Mouse (Mus musculus): ENCODE data around the gene Gnat1. TPM values are rescaled to one million over a fixed set of nuclear protein-coding genes. Genes with fewer than 3 reads are reported as not detected.

The Gnat1 gene
- polyA plus RNA-seq, 1 experiment from 2014 or later, result 1.2 TPM

DNA sequence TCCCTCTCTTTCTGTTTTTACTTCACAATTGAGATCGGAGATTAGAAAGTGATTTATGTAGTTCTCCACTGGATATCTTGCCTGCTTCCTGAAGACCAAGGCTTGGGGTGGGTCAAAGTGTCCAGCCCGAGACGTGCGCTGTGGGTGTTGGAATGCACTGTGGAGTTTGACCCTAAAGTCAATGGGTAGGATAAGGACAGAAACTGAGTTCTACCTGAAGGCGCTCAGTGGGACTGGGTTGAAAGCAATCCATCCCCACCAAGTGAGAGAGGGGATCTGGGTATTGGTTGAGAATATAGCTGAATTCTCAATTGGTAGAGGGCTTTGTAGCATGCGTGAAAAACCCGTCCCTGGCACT, 34.4 kb downstream of the Gnat1 start:
- H3K36me3 ChIP-seq (ENCODE audit: control insufficient read depth, insufficient read depth, low read length), result no peaks in the 10 kb centered on the region
- peaks cover 14% of the 10 kb centered on the region for H3K4me1 ChIP-seq (replicated peaks; ENCODE audit: control insufficient read depth, insufficient read depth, low read length)
- 0 out of 2 replicates have a peak, but pooled peaks have one; percentile 13 for ATAC-seq (ENCODE audit: low read depth)
- H3K27ac ChIP-seq (ENCODE audit: low read length), result no peak overlapping the region
- H3K4me3 ChIP-seq (ENCODE audit: low read length), result peak overlapping the region; percentile 44
- H3K9ac ChIP-seq (ENCODE audit: low read length), result peak overlapping the region; percentile 62
- peak overlapping the region; percentile 61 for H3K4me2 ChIP-seq (ENCODE audit: low read depth, low read length)
- WGBS, result 35% methylated on average over 7 of the region's 7 CpGs
- H3K27me3 ChIP-seq (ENCODE audit: control insufficient read depth, insufficient read depth, low read depth, low read length), result no peaks in the 10 kb centered on the region
- H3K9me3 ChIP-seq (ENCODE audit: control insufficient read depth, low read length), result no peaks in the 10 kb centered on the region

DNA sequence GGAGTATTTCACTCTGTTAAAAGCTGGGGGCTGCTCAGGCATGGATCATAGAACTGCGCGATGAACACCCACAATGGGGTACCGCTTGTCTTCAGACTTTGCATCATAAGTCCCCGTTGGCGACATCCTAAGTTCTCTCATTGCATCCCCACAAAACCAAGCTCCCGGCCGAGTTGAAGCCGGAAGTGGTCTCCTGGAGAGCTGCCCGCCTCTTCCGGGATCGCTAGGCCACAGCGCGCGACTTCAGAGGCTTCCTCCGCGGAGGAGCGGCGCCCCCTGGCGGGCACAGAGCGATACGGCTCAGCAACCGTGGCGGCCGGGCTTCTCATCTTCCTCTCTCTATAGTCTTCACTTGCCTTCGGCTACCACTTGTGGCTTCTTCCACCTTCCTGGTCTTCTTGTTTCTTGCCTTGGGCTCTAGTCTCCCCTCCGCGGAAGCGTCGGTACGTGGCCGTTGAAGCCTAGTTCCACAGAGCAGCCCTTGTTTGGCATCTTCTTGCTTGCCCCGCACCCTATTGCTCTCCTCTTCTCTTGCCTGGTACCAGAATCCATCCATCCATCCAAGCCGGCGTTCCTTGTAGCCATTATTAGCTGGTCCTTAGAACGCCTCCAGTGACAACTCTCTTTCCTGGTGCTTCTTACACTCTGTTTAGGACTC, 34.9 kb downstream of the Gnat1 start:
- peak; percentile 90 for ATAC-seq (ENCODE audit: low read depth)
- WGBS, result 4% methylated on average over 35 of the region's 35 CpGs

DNA sequence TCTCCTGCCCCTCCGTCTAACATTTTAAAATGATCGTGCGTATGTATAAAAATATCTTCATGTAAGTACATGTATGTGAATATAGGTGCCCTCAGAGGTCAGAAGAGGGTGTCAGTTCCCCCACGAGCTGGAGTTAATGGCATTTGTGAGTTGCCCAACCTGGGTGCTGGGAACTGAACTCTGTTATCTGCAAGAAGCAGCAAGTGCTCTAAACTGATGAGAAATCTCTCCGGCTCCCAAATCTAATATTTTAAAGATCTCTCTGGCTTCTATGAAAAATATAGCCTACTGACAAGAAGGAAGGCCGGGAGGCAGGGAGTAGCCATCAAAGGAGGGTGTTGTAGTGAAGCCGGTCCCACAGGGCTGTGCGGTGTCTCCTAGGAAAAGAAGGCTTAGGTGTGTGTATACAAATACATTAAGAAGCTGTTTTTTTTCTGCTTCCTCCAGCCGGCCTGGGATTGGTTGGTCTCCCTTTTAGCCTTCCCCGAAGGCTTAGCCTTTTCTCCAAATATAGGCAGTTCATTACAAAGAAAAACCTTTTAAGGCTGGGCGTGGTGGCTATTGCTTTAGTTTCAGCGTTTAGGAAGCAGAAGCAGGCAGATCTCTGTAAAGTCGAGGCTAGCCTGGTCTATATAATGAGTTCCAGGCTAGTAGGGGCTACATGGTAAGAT, 35.8 kb downstream of the Gnat1 start:
- WGBS, result 88% methylated on average over 13 of the region's 13 CpGs
- ATAC-seq (ENCODE audit: low read depth), result no peak
- peak overlapping the region; percentile 61; the same call in 1 of the 2 replicates for H3K4me2 ChIP-seq (ENCODE audit: low read depth, low read length)
- H3K9me3 ChIP-seq (ENCODE audit: control insufficient read depth, low read length), result no peaks in the 10 kb centered on the region
- H3K9ac ChIP-seq (ENCODE audit: low read length), result no peak overlapping the region
- peaks cover 8% of the 10 kb centered on the region; the same call in 1 of the 2 replicates for H3K4me1 ChIP-seq (replicated peaks; ENCODE audit: control insufficient read depth, insufficient read depth, low read length)
- H3K27me3 ChIP-seq (ENCODE audit: control insufficient read depth, insufficient read depth, low read depth, low read length), result no peaks in the 10 kb centered on the region
- no peak overlapping the region for H3K4me3 ChIP-seq (ENCODE audit: low read length)
- H3K27ac ChIP-seq (ENCODE audit: low read length), result no peak overlapping the region
- H3K36me3 ChIP-seq (ENCODE audit: control insufficient read depth, insufficient read depth, low read length), result no peaks in the 10 kb centered on the region

More for the DNA sequence above, 34.9 kb downstream of the Gnat1 start:
- H3K4me1 ChIP-seq (replicated peaks; ENCODE audit: control insufficient read depth, insufficient read depth, low read length), result peaks cover 13% of the 10 kb centered on the region
- H3K36me3 ChIP-seq (ENCODE audit: control insufficient read depth, insufficient read depth, low read length), result no peaks in the 10 kb centered on the region
- no peaks in the 10 kb centered on the region for H3K27me3 ChIP-seq (ENCODE audit: control insufficient read depth, insufficient read depth, low read depth, low read length)
- peak overlapping the region; percentile 44 for H3K4me3 ChIP-seq (ENCODE audit: low read length)
- H3K9ac ChIP-seq (ENCODE audit: low read length), result peak overlapping the region; percentile 65
- H3K9me3 ChIP-seq (ENCODE audit: control insufficient read depth, low read length), result no peaks in the 10 kb centered on the region
- peak overlapping the region; percentile 61 for H3K4me2 ChIP-seq (ENCODE audit: low read depth, low read length)
- no peak overlapping the region; the same call in 1 of the 2 replicates for H3K27ac ChIP-seq (ENCODE audit: low read length)

- ATAC-seq (ENCODE audit: low read depth), result no peak
- Histone ChIP-seq H3K4me1 (replicated peaks; ENCODE audit: control insufficient read depth, insufficient read depth, low read length) (peaks cover 8% of the 10 kb centered on the region; the same call in 1 of the 2 replicates), H3K27me3 (ENCODE audit: control insufficient read depth, insufficient read depth, low read depth, low read length) (no peaks in the 10 kb centered on the region), H3K4me3 (ENCODE audit: low read length) (no peak overlapping the region), H3K27ac (ENCODE audit: low read length) (no peak overlapping the region), H3K4me2 (ENCODE audit: low read depth, low read length) (no peak overlapping the region), H3K36me3 (ENCODE audit: control insufficient read depth, insufficient read depth, low read length) (no peaks in the 10 kb centered on the region), H3K9ac (ENCODE audit: low read length) (no peak overlapping the region), H3K9me3 (ENCODE audit: control insufficient read depth, low read length) (no peaks in the 10 kb centered on the region)
- 69% methylated on average over 8 of the region's 8 CpGs for WGBS
Measured at GRCm38 (mm10) chr9:107641666-107642065, 37.8 kb downstream of the Gnat1 start.

DNA sequence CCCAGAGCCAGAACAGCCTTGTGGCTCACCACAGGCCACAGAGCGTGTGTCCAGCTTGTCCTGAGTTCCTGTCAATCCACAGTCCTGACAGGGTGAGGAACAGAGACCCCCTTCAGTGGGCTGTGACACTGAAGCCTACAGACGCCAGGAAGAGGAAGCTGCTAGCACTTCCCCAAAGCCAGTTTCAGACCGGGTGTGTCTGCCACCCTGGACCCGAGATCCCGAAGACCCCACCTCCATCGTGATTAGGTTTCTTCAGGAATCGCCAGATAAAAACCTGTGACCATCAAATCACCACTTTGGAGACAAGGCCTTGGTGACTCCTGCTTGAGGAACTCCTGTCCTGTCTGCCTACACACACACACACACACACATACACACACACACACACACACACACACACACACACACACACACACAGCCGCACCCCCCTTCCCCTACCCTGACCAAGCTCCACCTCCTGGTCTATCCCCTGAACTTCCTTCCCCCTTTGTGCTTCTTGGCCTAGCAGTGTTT, 39.2 kb downstream of the Gnat1 start:
- Histone ChIP-seq H3K27me3 (ENCODE audit: control insufficient read depth, insufficient read depth, low read depth, low read length) (no peaks in the 10 kb centered on the region), H3K27ac (ENCODE audit: low read length) (no peak overlapping the region), H3K9ac (ENCODE audit: low read length) (no peak overlapping the region), H3K4me2 (ENCODE audit: low read depth, low read length) (no peak overlapping the region), H3K36me3 (ENCODE audit: control insufficient read depth, insufficient read depth, low read length) (no peaks in the 10 kb centered on the region), H3K4me1 (replicated peaks; ENCODE audit: control insufficient read depth, insufficient read depth, low read length) (peaks cover 14% of the 10 kb centered on the region), H3K9me3 (ENCODE audit: control insufficient read depth, low read length) (no peaks in the 10 kb centered on the region), H3K4me3 (ENCODE audit: low read length) (no peak overlapping the region)
- 31% methylated on average over 8 of the region's 8 CpGs for whole genome bisulfite sequencing
- no peak for ATAC-seq (ENCODE audit: low read depth)

- WGBS, result 18% methylated on average over 7 of the region's 7 CpGs
- Histone ChIP-seq H3K9ac (ENCODE audit: low read length) (no peak overlapping the region), H3K36me3 (ENCODE audit: control insufficient read depth, insufficient read depth, low read length) (no peaks in the 10 kb centered on the region), H3K4me1 (replicated peaks; ENCODE audit: control insufficient read depth, insufficient read depth, low read length) (peaks cover 17% of the 10 kb centered on the region), H3K4me3 (ENCODE audit: low read length) (no peak overlapping the region), H3K9me3 (ENCODE audit: control insufficient read depth, low read length) (no peaks in the 10 kb centered on the region), H3K27me3 (ENCODE audit: control insufficient read depth, insufficient read depth, low read depth, low read length) (no peaks in the 10 kb centered on the region), H3K27ac (ENCODE audit: low read length) (no peak overlapping the region), H3K4me2 (ENCODE audit: low read depth, low read length) (no peak overlapping the region)
- ATAC-seq (ENCODE audit: low read depth), result no peak
Measured at GRCm38 (mm10) chr9:107637070-107637469, 42.4 kb downstream of the Gnat1 start.

DNA sequence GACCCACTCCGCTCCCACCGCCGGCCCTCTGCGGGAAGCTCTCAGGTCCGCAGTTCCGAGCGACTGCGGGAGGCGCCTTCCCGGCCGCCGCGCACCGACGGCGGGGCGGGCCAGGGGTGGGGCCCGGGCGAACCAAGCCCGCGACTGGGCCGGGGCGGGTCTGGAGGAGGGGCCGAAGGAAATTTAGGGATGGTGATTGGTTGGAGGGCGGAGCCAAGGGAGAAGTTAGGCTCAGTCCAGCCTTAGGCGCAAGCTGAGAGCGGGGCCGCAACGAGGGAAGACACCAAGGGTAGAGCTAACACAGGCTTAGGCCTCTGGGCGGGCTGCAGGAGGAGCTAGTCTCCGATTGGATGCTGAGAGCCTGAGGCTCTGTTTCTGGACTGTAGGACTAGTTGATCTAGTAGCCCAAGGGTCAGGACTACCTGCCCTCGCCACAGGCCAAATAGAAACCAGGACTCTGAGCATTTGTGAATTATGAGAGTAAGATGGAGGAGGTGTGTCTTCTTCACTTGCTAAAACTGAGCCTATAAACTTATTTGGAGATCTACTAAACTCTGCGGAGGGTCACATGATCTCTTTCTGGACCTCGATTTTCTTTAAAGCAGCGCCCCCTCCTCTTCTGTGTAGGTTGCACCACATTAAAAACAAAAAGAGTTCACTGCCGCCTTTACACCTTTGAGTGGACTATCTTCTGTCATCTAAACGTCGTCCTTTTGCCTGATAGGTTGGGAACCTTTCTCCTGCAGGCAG, 44.1 kb downstream of the Gnat1 start, which contains the start of gene Gnai2:
TSS of gene Gnai2 (minus strand) at position 89 of the 750 bp plus-strand sequence.
- Histone ChIP-seq H3K9me3 (ENCODE audit: control insufficient read depth, low read length) (no peaks in the 10 kb centered on the region), H3K4me1 (replicated peaks; ENCODE audit: control insufficient read depth, insufficient read depth, low read length) (peaks cover 34% of the 10 kb centered on the region), H3K4me3 (ENCODE audit: low read length) (peak within 1 kb of the TSS; percentile 96), H3K36me3 (ENCODE audit: control insufficient read depth, insufficient read depth, low read length) (0 out of 2 replicates have a peak, but pooled peaks cover 4% of the 10 kb centered on the region), H3K4me2 (ENCODE audit: low read depth, low read length) (peak within 1 kb of the TSS; percentile 97), H3K9ac (ENCODE audit: low read length) (peak within 1 kb of the TSS; percentile 98), H3K27ac (ENCODE audit: low read length) (peak within 1 kb of the TSS; percentile 95), H3K27me3 (ENCODE audit: control insufficient read depth, insufficient read depth, low read depth, low read length) (no peaks in the 10 kb centered on the region)
- ATAC-seq (ENCODE audit: low read depth), result peak; percentile 96
- 2% methylated on average over 35 of the region's 38 CpGs for WGBS

GRCm38 (mm10) chr9:107634406-107635278, 44.9 kb downstream of the Gnat1 start:
- Histone ChIP-seq H3K36me3 (ENCODE audit: control insufficient read depth, insufficient read depth, low read length) (0 out of 2 replicates have a peak, but pooled peaks cover 4% of the 10 kb centered on the region), H3K9me3 (ENCODE audit: control insufficient read depth, low read length) (no peaks in the 10 kb centered on the region), H3K27me3 (ENCODE audit: control insufficient read depth, insufficient read depth, low read depth, low read length) (no peaks in the 10 kb centered on the region), H3K9ac (ENCODE audit: low read length) (peak overlapping the region; percentile 98), H3K4me3 (ENCODE audit: low read length) (peak overlapping the region; percentile 96), H3K4me2 (ENCODE audit: low read depth, low read length) (peak overlapping the region; percentile 97), H3K27ac (ENCODE audit: low read length) (peak overlapping the region; percentile 95), H3K4me1 (replicated peaks; ENCODE audit: control insufficient read depth, insufficient read depth, low read length) (peaks cover 42% of the 10 kb centered on the region)
- under 1% methylated on average over 33 of the region's 35 CpGs for whole genome bisulfite sequencing
- no peak for ATAC-seq (ENCODE audit: low read depth)

Measured in lung, embryonic 16.5 days (tissue).